Mouse (Mus musculus): Measurements from ENCODE around the gene Gm20695. TPM values are rescaled to one million over a fixed set of nuclear protein-coding genes. Genes with fewer than 3 reads are reported as not detected.
"Not testable (repeated sequence)": the region's sequence is repeated elsewhere in the genome, so short reads cannot be mapped to it uniquely, and the experiment has no call there.

Gm20695 gene
- 0.22 TPM in 1 of 2 replicates, not detected in the other for polyA plus RNA-seq (2012; rRNA removed)

GRCm38 (mm10) chr16:3884201-3885064 is at the start of gene Gm20695, which contains the start of gene Zfp597:
Gm20695 (plus strand) TSS chr16:3884648.
Zfp597 (minus strand) TSS chr16:3884561.
- WGBS = under 1% methylated on average over 88 of the region's 88 CpGs
- peak; percentile 77 for DNase-seq (ENCODE audit: low read depth, low spot score)

- whole genome bisulfite sequencing = 74% methylated on average over 2 of the region's 2 CpGs
- DNase-seq (ENCODE audit: low read depth, low spot score) = no peak
Observed at GRCm38 (mm10) chr16:3835461-3835860, 49.0 kb upstream of the Gm20695 start.

- DNase-seq (ENCODE audit: low read depth, low spot score) = no peak
- WGBS = 44% methylated on average over 17 of the region's 17 CpGs
Observed at GRCm38 (mm10) chr16:3839157-3839885, 45.1 kb upstream of the Gm20695 start.

- no peak for DNase-seq (ENCODE audit: low read depth, low spot score)
- 26% methylated on average over 4 of the region's 4 CpGs for WGBS
Observed at GRCm38 (mm10) chr16:3842989-3843388, 41.5 kb upstream of the Gm20695 start.

- 59% methylated on average over 1 of the region's 1 CpGs for whole genome bisulfite sequencing
- no peak for DNase-seq (ENCODE audit: low read depth, low spot score)
Observed at GRCm38 (mm10) chr16:3843796-3844195, 40.7 kb upstream of the Gm20695 start.

GRCm38 (mm10) chr16:3846711-3847518 is 37.5 kb upstream of the Gm20695 start, which contains the start of gene Zfp174:
Zfp174 (plus strand) TSS chr16:3847268.
- WGBS = 3% methylated on average over 38 of the region's 38 CpGs
- peak; percentile 95 for DNase-seq (ENCODE audit: low read depth, low spot score)

GRCm38 (mm10) chr16:3847871-3848270 is 36.6 kb upstream of the Gm20695 start:
- DNase-seq (ENCODE audit: low read depth, low spot score) = no peak
- 78% methylated on average over 4 of the region's 4 CpGs for WGBS

GRCm38 (mm10) chr16:3848416-3848815 is 36.0 kb upstream of the Gm20695 start:
- DNase-seq (ENCODE audit: low read depth, low spot score) = no peak
- WGBS = 79% methylated on average over 3 of the region's 3 CpGs

DNA sequence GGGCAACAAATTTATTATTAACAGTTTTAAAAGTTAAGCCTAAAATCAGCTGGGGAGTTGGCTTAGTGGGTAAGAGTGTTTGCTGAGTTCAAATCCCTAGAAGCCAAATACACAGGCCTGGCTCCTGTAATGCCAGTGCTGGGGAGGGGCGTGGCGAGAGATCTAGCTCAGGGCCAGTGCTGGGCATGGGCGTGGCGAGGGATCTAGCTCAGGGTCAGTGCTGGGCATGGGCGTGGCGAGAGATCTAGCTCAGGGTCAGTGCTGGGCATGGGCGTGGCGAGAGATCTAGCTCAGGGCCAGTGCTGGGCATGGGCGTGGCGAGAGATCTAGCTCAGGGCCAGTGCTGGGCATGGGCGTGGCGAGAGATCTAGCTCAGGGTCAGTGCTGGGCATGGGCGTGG is 33.1 kb upstream of the Gm20695 start:
- not testable (repeated sequence) for DNase-seq (ENCODE audit: low read depth, low spot score)
- WGBS = 72% methylated on average over 13 of the region's 13 CpGs

GRCm38 (mm10) chr16:3852586-3852985 is 31.9 kb upstream of the Gm20695 start:
- WGBS = 71% methylated on average over 12 of the region's 12 CpGs
- DNase-seq (ENCODE audit: low read depth, low spot score) = no peak

GRCm38 (mm10) chr16:3854437-3855182 is 29.8 kb upstream of the Gm20695 start:
- 79% methylated on average over 11 of the region's 11 CpGs for WGBS

DNA sequence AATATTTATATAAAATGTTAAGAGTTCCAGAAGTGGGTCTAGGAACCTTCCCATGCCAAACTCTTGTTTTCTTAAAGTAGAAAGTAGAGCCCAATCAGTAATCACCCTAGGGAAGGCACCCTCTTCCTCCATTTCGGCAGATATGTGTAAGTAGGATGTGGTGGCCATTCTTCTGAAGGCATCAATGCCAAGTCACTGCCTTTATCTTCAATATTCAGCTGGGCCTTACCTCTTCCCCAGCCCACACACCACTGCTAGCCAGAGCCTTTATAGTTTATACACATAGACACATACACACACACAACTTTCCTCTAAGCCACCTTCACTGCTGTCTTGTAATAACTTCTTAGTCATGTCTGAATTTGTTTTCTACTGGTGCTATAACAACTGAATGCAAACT is 28.7 kb upstream of the Gm20695 start:
- 63% methylated on average over 1 of the region's 1 CpGs for WGBS
- DNase-seq (ENCODE audit: low read depth, low spot score) = no peak

More at GRCm38 (mm10) chr16:3854437-3855182, 29.8 kb upstream of the Gm20695 start:
- DNase-seq (ENCODE audit: low read depth, low spot score) = no peak

GRCm38 (mm10) chr16:3859254-3859653 is 25.2 kb upstream of the Gm20695 start:
- no peak for DNase-seq (ENCODE audit: low read depth, low spot score)
- 91% methylated on average over 4 of the region's 4 CpGs for WGBS

DNA sequence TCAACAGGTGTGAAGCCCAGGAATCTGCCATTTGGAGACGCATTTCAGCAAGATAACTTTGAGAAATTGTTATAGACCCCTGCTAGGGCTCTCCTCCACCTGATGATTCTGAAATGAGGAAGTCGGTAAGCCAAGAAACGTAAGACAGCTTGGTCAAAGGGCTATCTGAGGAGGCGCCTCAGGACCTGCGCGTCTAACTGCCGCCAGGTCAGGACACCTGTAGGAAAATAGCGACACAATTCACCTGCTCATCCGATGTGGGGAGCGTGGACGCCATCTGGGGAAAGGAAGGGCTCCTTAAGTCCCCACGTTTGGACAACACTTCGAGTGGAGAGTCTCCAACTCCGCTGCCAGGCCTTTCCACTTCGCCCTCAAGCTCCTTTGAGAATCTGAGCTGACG is 12.6 kb upstream of the Gm20695 start:
- DNase-seq (ENCODE audit: low read depth, low spot score) = no peak
- 2% methylated on average over 16 of the region's 16 CpGs for WGBS

DNA sequence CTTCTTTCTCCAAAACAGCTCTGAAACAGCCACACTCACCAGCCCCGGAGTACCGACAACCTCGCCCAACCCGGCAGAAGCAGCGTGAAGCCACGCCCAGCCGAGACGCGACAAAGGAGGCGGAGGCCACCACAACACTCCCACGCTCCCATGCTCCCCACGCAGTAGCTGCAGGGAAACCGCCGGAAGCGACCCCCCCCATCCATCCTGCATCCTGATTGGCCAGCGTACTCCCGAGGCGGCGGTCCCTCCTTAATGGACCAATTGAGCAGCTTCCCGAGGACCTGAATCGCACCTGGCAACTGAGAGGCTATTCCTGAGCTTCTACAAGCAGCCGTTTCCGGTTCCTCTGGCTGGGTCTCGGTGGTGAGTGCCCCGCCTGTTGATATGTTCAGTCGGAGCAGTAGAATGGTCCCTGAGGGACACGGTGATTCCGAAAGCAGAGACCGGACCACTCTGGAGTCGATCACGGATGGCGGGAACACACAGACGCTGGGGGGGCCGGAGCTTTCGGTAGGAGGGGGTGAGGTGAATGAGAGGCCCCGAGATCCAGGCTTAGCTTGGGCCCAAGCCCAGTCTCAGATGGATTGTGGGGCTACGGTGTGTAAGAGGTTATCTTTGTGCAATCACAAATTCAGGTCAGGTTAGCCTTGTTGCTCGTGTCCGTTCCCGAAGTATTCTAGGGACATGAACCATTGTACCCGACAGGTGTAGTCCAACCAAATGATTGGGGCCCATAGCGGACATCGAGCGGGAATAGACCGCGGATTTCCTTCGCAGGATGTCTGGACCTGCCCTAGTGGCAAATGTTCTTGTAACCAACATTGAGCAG is 12.0 kb upstream of the Gm20695 start, which contains the start of gene Naa60:
Gene Naa60 (plus strand): TSS at position 160 of the 832 bp plus-strand sequence.
- 3% methylated on average over 47 of the region's 47 CpGs for WGBS
- peak; percentile 75 for DNase-seq (ENCODE audit: low read depth, low spot score)

- DNase-seq (ENCODE audit: low read depth, low spot score) = no peak
- 92% methylated on average over 4 of the region's 4 CpGs for WGBS
Observed at GRCm38 (mm10) chr16:3876346-3876745, 8.1 kb upstream of the Gm20695 start.

DNA sequence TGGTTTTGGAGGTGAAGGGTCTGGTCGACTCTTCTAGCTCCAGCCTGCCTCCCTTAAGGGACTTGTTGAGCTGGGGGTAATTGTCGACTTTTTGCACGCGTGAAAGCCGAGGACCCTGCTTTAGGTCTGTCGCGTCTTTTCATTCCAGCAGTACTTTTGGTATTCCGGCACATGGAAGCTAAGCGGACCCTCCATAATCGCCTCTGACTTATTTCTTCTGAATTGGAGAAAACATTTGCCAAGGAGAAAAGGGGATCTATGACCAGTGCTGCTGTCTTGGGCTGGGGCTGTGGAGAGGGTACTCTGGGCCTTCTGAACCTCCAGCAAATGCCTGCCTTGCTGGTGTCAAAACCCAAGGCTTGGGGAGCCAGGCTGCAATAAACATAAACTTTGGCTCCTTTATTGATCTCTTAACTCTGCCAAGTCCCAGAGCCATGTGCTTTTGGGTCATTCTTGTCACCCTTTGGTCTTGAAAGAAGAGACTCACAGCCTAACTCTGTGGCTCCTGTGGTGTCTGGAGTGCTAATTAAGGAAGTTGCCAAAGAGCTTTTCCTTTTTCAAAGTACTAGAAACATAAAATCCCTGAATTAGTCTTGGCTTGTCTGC is 720 bp downstream of the Gm20695 start:
- DNase-seq (ENCODE audit: low read depth, low spot score) = no peak
- WGBS = 0% methylated on average over 10 of the region's 10 CpGs

Data from large intestine, adult 2 months (tissue).